Mouse (Mus musculus) olfactory bulb, adult 2 months (tissue): Measurements from ENCODE around the gene Fam208a.

Source experiments
- CTCF ChIP-seq: fragments of 200-500 bp; IDR thresholded peaks from 2 replicates; pipeline ENCODE4 v1.5.1; 2012; ENCODE audit warnings: low read depth, mild to moderate bottlenecking, low read length, moderate library complexity; ENCODE audit not compliant: insufficient read depth
- POLR2A ChIP-seq: fragments of 200-500 bp; IDR thresholded peaks from 2 replicates; pipeline ENCODE4 v1.6.1; 2012; ENCODE audit warnings: mild to moderate bottlenecking, low read depth, low read length, moderate library complexity; ENCODE audit not compliant: insufficient read depth

- TF ChIP-seq POLR2A = no peak
- no peak for TF ChIP-seq CTCF
These were observed 34.8 kb upstream of the Fam208a start for GRCm38 (mm10) chr14:27393806-27394205.
